Mouse (Mus musculus): ENCODE measurements at regions not wholly inside any gene's neighbourhood (a gene's known extent, or its start where the extent isn't known, plus 50 kb on each side); places are given as distances from the start of the nearest gene placed in this dataset.
A peak's percentile ranks its signal among the peaks of the same experiment; 100 is the strongest.

DNA sequence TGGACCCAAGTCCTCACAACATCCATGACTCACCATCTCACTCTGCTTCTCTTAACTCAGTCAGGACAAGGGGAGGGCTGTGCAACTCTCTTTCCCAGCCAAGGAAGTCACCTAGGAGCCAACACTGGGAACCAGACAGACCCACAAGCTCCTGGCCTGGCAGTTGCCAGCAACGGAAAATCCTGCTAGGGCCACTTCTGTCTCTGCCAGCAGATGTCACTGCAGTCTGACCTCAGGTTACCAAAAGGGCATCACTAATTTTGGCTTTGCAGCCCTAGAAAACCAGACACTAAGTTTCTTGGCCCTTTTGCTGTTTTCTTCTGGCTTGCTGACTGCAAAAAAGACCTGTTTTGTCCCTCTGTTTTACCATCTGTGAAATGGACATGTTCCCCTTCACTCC lies 302.3 kb downstream of the H2al1j start:
- WGBS: 27% methylated on average over 1 of the region's 1 CpGs
- no peak overlapping the region for H3K9ac ChIP-seq
- ATAC-seq (ENCODE audit: insufficient number of reproducible peaks, insufficient read depth, low FRiP score, low TSS enrichment, low read depth): no peak

DNA sequence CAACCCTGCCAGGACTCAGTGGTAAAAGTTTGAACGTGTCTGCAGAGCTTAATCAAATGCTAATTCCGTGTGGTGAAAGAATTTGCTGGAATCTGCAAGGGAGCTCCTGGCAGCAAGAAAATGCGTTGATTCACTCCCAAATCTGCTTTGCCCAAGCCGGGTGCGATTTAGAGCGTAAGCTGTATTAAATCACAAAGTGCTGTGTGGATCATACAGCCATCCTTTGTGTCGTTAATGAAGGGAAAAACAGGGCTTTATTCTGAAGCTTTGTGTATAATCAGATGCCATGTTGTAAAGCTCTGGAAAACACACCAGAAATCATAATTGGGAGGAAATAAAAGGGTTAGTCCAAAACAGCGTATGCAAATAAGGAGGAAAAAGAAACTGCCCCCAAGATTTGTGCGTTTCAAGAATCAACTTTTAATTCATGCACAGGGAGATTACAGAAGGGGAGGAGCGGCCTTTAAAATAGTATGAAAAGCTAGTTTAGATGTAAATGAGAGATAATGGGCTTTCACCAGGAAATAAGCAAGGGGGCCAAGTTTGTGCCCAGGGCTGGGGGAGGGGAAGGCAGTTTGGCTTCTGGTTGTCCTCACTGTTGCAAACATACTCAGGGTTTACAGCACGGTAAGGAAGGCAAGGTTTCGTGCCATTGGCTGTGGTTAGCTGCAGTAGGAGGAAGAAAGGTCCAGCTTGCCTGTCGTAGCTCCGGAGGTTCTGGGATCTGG lies 303.7 kb downstream of the H2al1j start:
- H3K9ac ChIP-seq: no peak overlapping the region
- peaks cover 23% of the 10 kb centered on the region for H3K27me3 ChIP-seq
- 24% methylated on average over 14 of the region's 14 CpGs for WGBS
- peak overlapping the region; percentile 23 for H3K4me3 ChIP-seq
- peak overlapping the region; percentile 51 for H3K4me2 ChIP-seq
- 0 out of 2 replicates have a peak, but pooled peaks cover 4% of the 10 kb centered on the region for H3K4me1 ChIP-seq
- no peaks in the 10 kb centered on the region for H3K36me3 ChIP-seq
- ATAC-seq (ENCODE audit: insufficient number of reproducible peaks, insufficient read depth, low FRiP score, low TSS enrichment, low read depth): no peak
- H3K9me3 ChIP-seq: no peaks in the 10 kb centered on the region
- H3K27ac ChIP-seq: no peak overlapping the region

More for the DNA sequence above, 302.3 kb downstream of the H2al1j start:
- H3K27ac ChIP-seq: no peak overlapping the region
- H3K4me1 ChIP-seq: 0 out of 2 replicates have a peak, but pooled peaks cover 4% of the 10 kb centered on the region
- no peak overlapping the region for H3K4me2 ChIP-seq
- H3K36me3 ChIP-seq: no peaks in the 10 kb centered on the region
- peaks cover 19% of the 10 kb centered on the region for H3K27me3 ChIP-seq
- H3K9me3 ChIP-seq: no peaks in the 10 kb centered on the region
- H3K4me3 ChIP-seq: no peak overlapping the region

DNA sequence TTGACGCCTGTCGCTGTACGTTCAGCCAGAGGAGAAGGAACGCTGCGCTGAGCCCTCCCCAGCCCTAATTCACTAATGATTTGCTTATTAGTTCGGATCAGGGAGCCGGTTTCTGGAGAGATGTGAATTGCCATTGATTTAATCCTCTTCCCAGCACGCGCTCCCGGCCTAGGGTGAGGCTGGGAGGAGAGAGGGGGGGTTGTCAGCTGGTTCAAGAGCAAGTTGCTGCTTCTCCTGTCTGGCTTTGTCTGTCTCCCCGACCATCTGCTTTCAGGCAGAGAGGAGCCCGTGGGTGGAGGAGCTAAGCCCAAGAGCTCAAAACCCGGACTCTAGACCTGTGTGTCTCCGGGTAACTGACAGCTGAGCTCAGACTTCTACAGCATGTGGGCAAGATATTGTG lies 304.4 kb downstream of the H2al1j start:
- peak overlapping the region; percentile 51 for H3K4me2 ChIP-seq
- H3K9me3 ChIP-seq: no peaks in the 10 kb centered on the region
- 20% methylated on average over 14 of the region's 14 CpGs for WGBS
- no peak for ATAC-seq (ENCODE audit: insufficient number of reproducible peaks, insufficient read depth, low FRiP score, low TSS enrichment, low read depth)
- H3K4me3 ChIP-seq: peak overlapping the region; percentile 23
- H3K9ac ChIP-seq: no peak overlapping the region
- no peak overlapping the region for H3K27ac ChIP-seq
- 0 out of 2 replicates have a peak, but pooled peaks cover 4% of the 10 kb centered on the region for H3K4me1 ChIP-seq
- H3K27me3 ChIP-seq: peaks cover 26% of the 10 kb centered on the region
- H3K36me3 ChIP-seq: no peaks in the 10 kb centered on the region

- Histone ChIP-seq H3K27me3 (peaks cover 34% of the 10 kb centered on the region), H3K9ac (no peak overlapping the region), H3K27ac (no peak overlapping the region), H3K9me3 (no peaks in the 10 kb centered on the region), H3K4me1 (0 out of 2 replicates have a peak, but pooled peaks cover 4% of the 10 kb centered on the region), H3K4me2 (no peak overlapping the region), H3K4me3 (no peak overlapping the region), H3K36me3 (no peaks in the 10 kb centered on the region)
- WGBS: 65% methylated on average over 6 of the region's 6 CpGs
- ATAC-seq (ENCODE audit: insufficient number of reproducible peaks, insufficient read depth, low FRiP score, low TSS enrichment, low read depth): no peak
Measured at GRCm38 (mm10) chrX:11633823-11634222, 306.2 kb downstream of the H2al1j start.

DNA sequence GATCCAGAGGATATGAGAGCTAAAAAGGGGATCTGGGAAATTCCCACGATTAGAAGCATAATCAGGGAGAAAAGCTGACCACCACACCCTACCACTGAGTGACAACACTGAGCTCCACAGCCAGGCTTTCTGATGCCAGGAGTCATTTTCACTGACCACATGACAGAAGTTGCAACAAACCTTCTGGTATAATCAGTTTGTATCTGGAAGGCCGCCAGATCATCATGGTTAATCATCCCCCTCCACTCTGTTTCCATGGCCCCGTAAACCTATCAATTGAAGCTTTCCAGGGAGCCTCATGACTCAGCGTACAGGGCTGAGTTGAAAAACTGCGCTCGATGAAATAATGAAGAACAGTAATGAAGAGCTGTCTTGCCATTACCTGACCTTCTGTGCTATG lies 316.9 kb downstream of the H2al1j start:
- ATAC-seq (ENCODE audit: insufficient number of reproducible peaks, insufficient read depth, low FRiP score, low TSS enrichment, low read depth): no peak
- Histone ChIP-seq H3K36me3 (no peaks in the 10 kb centered on the region), H3K4me3 (no peak overlapping the region), H3K4me1 (no peaks in the 10 kb centered on the region), H3K9ac (no peak overlapping the region), H3K27ac (no peak overlapping the region), H3K27me3 (peaks cover 3% of the 10 kb centered on the region; the same call in 1 of the 2 replicates), H3K9me3 (no peaks in the 10 kb centered on the region), H3K4me2 (no peak overlapping the region)
- WGBS: 74% methylated on average over 6 of the region's 6 CpGs

DNA sequence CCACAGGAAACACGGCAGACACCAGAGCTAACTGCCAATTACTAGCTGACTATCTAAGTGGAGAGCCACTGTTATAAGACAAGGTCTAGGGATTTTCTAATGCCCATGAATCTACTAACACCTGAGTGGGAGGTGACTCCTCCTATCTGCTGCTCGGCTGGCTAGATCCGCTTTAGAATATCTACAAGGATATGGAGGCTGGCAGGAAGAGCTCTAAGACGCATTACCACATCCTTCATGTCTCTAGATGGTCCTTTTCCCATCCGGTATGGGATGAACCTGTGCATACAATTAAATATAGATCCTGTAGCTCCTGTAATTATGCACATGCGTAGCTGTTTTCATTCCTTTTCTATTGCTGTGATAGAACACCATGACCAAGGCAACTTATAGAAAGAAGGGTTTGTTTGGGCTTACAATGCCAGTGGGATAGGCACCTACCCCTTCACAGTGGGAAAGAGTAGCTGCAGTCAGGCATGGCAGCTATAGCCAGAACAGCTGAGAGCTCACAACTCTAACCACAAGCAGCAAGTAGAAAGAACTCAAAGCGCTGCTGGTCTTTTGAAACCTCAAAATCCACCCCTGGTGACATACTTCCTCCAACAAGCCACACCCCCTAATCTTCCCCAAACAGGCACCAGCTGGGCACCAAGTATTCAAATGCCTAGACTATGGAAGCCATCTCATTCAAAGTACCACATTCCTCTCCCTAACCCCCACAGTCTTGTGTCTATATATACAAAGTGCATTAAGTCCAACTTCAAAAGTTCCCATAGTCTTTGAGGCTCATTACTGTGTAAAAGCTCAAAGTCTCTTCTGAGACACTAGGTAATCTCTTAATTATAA lies 319.3 kb downstream of the H2al1j start:
- Histone ChIP-seq H3K9me3 (no peaks in the 10 kb centered on the region), H3K27me3 (peaks cover 10% of the 10 kb centered on the region; the same call in 1 of the 2 replicates), H3K4me1 (no peaks in the 10 kb centered on the region), H3K36me3 (no peaks in the 10 kb centered on the region), H3K9ac (no peak overlapping the region), H3K4me3 (no peak overlapping the region), H3K4me2 (no peak overlapping the region), H3K27ac (no peak overlapping the region)
- 79% methylated on average over 7 of the region's 7 CpGs for WGBS
- no peak for ATAC-seq (ENCODE audit: insufficient number of reproducible peaks, insufficient read depth, low FRiP score, low TSS enrichment, low read depth)

GRCm38 (mm10) chrX:11647527-11647836 lies 319.9 kb downstream of the H2al1j start:
- Histone ChIP-seq H3K9ac (no peak overlapping the region), H3K4me3 (no peak overlapping the region), H3K27ac (no peak overlapping the region), H3K36me3 (no peaks in the 10 kb centered on the region), H3K27me3 (peaks cover 10% of the 10 kb centered on the region; the same call in 1 of the 2 replicates), H3K4me1 (no peaks in the 10 kb centered on the region), H3K9me3 (no peaks in the 10 kb centered on the region), H3K4me2 (no peak overlapping the region)
- ATAC-seq (ENCODE audit: insufficient number of reproducible peaks, insufficient read depth, low FRiP score, low TSS enrichment, low read depth): no peak
- 44% methylated on average over 1 of the region's 1 CpGs for WGBS

- no peak overlapping the region for H3K4me2 ChIP-seq
- WGBS: 92% methylated on average over 2 of the region's 2 CpGs
- no peaks in the 10 kb centered on the region for H3K36me3 ChIP-seq
- H3K27me3 ChIP-seq: peaks cover 29% of the 10 kb centered on the region; the same call in 1 of the 2 replicates
- H3K9me3 ChIP-seq: no peaks in the 10 kb centered on the region
- H3K4me1 ChIP-seq: peaks cover 5% of the 10 kb centered on the region; the same call in 1 of the 2 replicates
- ATAC-seq (ENCODE audit: insufficient number of reproducible peaks, insufficient read depth, low FRiP score, low TSS enrichment, low read depth): no peak
- no peak overlapping the region for H3K27ac ChIP-seq
- no peak overlapping the region for H3K9ac ChIP-seq
- no peak overlapping the region for H3K4me3 ChIP-seq
Measured at GRCm38 (mm10) chrX:11653336-11653735, 325.7 kb downstream of the H2al1j start.

DNA sequence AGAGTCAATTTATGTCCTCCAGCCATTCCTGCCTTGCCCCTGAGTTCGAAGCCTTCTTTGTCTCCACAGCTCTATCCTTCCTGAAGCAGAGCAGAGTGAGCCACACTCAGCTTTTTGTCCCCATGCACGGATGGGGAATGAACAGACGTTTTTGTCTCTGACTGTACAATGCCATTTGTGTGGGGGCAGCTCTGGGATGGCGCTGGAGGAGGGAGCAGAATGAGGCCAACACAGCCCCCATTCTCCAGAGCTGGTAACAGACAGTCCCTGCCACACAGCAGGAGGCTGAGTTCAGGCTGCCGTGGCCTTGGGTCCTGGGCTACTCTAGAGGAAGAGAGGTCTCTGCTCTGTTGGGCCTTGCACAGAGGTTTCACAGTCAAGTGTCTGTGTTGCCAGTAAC lies 327.4 kb downstream of the H2al1j start:
- no peaks in the 10 kb centered on the region for H3K9me3 ChIP-seq

DNA sequence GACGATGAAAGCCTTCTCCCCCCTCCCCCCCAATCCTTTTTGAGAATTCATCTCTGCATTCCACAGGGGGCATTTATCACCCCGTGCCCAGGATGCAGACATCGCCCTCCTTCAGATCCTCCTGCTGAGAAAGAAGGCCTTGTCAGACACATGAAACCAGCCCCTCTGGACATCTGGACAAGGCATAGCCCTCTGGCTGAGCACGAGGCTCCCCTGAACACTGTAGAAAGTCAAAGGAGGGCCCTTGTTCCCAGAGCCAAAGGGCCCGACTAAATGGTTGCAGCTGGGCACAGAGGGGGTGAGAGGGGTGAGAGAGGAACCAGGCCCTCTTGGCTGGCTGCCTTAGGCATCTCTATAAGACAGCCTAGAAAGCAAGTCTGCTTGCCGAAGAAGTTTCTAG lies 327.8 kb downstream of the H2al1j start:
- WGBS: 40% methylated on average over 6 of the region's 6 CpGs

More for the DNA sequence above, 327.4 kb downstream of the H2al1j start:
- H3K36me3 ChIP-seq: no peaks in the 10 kb centered on the region
- H3K27me3 ChIP-seq: peaks cover 32% of the 10 kb centered on the region; the same call in 1 of the 2 replicates
- no peak for ATAC-seq (ENCODE audit: insufficient number of reproducible peaks, insufficient read depth, low FRiP score, low TSS enrichment, low read depth)
- WGBS: 43% methylated on average over 5 of the region's 5 CpGs
- no peak overlapping the region for H3K27ac ChIP-seq
- peaks cover 5% of the 10 kb centered on the region; the same call in 1 of the 2 replicates for H3K4me1 ChIP-seq
- H3K4me3 ChIP-seq: no peak overlapping the region
- H3K4me2 ChIP-seq: no peak overlapping the region
- H3K9ac ChIP-seq: no peak overlapping the region

DNA sequence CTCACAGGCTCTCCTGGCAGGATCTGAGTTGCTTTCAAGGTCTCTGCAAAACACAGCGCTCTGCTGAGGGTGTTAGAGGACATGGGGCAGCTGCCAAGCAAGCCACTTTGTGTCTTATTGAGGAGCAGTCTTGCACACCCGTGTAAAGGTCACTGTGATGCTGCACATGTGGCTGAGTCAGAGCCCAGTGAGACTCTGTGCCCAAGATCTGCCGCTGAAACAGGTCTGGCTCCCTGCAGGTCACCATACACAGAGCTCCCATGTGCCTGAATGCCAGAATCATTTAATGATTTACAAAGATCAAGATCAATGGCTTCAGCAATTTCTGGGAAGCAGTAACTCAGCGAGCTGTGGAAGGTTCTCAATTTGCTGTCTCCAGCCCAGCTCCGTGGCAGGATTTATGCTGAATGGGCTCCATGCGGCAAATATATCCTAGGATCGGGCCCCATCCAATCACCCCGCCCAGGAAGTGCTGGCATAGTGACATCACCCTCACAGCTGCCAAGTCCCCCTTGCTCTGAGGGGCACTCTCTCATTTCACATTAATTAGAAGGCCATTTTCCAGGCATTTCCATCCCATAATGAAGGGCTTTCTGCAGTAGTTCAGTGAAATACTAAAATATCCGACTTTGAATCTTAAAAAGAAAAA lies 330.1 kb downstream of the H2al1j start:
- H3K27me3 ChIP-seq: peaks cover 47% of the 10 kb centered on the region
- H3K36me3 ChIP-seq: no peaks in the 10 kb centered on the region
- no peak overlapping the region for H3K27ac ChIP-seq
- 60% methylated on average over 9 of the region's 9 CpGs for WGBS
- no peak overlapping the region for H3K4me2 ChIP-seq
- H3K9ac ChIP-seq: no peak overlapping the region
- ATAC-seq (ENCODE audit: insufficient number of reproducible peaks, insufficient read depth, low FRiP score, low TSS enrichment, low read depth): no peak
- no peaks in the 10 kb centered on the region for H3K9me3 ChIP-seq
- no peak overlapping the region for H3K4me3 ChIP-seq
- H3K4me1 ChIP-seq: peaks cover 5% of the 10 kb centered on the region; the same call in 1 of the 2 replicates

More for the DNA sequence above, 327.8 kb downstream of the H2al1j start:
- no peaks in the 10 kb centered on the region for H3K9me3 ChIP-seq
- no peak overlapping the region for H3K9ac ChIP-seq
- peaks cover 34% of the 10 kb centered on the region for H3K27me3 ChIP-seq
- H3K4me2 ChIP-seq: no peak overlapping the region
- peaks cover 5% of the 10 kb centered on the region; the same call in 1 of the 2 replicates for H3K4me1 ChIP-seq
- no peak overlapping the region for H3K4me3 ChIP-seq
- no peak overlapping the region for H3K27ac ChIP-seq
- no peaks in the 10 kb centered on the region for H3K36me3 ChIP-seq
- no peak for ATAC-seq (ENCODE audit: insufficient number of reproducible peaks, insufficient read depth, low FRiP score, low TSS enrichment, low read depth)

All from embryonic facial prominence, embryonic 13.5 days (tissue).